Mouse (Mus musculus): ENCODE data around the gene Pprc1. TPM values are rescaled to one million over a fixed set of nuclear protein-coding genes. Genes with fewer than 3 reads are reported as not detected.
A peak's percentile ranks its signal among the peaks of the same experiment; 100 is the strongest.

Gene Pprc1
- total RNA-seq, 1 experiment from 2014 or later = 48.0 TPM

DNA sequence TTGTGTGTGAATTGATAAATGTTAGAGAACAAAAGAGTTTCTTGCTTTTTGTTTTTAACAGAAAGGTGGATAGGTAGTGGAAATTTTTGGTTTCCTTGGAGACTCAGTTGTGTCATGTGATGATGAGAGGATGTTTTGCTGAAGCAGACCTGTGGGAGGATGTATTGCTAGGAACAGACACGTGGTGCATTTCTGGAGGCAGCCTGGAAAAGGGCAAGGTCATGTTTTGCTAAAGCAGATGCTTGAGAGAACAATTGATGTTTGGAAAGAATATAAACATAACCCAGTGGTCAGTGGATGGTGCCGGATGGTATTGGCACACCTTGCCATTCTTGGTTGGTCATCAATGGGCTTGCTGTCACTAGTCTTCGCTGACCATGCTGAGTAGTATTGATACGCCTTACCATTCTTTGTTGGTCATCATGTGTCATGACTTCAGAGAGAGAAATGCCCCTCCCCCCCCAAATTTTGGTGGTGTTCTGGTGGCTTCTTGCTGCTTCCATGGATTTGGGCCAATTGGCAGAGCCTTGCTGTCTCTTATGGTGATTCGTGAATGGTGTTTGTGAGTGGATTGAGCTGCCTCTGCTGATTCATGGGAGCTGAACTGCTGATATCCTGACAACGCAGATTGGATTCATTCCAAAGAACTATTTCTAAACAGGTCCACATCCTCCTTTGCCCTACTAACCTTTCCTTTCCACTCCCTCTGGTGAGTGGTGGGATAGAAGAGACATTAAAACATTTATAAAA, 58.9 kb downstream of the Pprc1 start:
- ATAC-seq (replicated peaks; ENCODE audit: low read depth, poor library complexity, severe bottlenecking) = no peak

DNA sequence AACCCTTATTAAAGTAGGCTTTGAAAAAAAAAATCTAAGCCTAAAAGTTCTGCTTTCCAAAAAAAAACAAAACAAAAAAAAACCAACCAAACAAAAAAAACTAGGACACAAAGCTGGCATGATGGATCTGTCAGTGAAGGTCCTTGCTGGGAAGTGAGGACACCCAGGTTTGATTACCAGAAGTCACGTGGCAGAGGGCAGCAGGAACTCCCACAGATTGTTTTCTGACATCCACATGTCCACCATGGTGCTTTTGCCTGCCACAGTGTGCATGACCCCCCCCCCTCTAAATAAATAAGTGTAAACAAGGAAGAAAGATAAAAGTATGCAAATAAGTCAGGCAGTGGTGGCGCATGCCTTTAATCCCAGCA, 59.5 kb downstream of the Pprc1 start:
- no peak for ATAC-seq (replicated peaks; ENCODE audit: low read depth, poor library complexity, severe bottlenecking)

DNA sequence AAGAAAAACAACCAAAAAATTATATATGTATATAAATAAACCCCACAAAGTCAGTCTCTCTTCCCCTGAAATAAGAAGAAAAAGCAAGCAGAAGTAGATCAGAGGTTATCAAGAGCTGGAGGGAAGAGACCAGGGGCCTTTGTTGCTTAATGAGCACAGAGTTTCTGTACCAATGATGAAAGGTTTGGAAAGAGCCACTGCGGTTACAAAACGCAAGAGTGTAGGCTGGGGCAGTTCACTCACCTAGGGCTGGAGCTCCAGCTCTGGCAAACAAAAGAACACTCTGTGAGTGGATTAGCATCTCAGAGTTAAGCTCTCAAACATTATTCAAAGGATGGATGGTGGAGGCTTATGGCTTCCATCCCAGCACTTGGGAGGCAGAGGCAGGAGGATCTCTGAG, 65.5 kb downstream of the Pprc1 start:
- no peak for ATAC-seq (replicated peaks; ENCODE audit: low read depth, poor library complexity, severe bottlenecking)

DNA sequence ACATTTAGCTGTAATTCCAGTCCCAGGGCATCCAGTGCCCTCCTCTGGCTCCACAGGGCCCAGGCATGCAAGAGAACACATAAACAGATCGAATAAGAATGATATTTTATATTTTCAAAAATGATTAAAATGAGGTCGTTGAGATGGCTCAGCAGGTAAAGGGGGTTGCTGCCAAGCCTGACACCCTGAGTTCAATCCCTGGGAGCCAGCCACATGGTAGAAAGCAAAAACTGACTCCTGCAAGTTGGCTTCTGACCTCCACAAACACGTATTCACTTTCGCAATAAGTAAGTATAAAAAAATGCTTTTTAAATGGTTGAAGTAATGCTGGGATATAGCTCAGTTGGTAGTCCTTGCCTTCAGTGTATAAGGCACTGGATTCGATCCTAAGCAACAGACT, 66.1 kb downstream of the Pprc1 start:
- no peak for ATAC-seq (replicated peaks; ENCODE audit: low read depth, poor library complexity, severe bottlenecking)

DNA sequence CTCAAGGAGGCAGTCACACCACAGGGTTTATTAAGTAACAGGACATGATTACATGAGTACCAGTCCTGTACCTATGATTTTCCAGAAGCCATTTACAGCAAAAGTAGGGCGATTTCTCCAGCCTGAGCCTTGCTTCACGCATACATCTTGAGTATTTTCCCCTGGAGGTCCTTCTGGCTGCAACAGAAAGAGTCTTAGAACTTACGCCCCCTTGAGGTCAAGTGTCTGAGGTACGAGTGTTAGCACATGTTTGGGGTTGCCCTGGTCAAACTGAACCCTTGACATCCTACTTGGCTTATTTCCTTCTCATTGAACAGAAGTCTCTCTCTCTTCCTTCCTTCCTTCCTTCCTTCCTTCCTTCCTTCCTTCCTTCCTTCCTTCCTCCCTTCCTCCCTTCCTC, 69.9 kb downstream of the Pprc1 start:
- no peak for ATAC-seq (replicated peaks; ENCODE audit: low read depth, poor library complexity, severe bottlenecking)

DNA sequence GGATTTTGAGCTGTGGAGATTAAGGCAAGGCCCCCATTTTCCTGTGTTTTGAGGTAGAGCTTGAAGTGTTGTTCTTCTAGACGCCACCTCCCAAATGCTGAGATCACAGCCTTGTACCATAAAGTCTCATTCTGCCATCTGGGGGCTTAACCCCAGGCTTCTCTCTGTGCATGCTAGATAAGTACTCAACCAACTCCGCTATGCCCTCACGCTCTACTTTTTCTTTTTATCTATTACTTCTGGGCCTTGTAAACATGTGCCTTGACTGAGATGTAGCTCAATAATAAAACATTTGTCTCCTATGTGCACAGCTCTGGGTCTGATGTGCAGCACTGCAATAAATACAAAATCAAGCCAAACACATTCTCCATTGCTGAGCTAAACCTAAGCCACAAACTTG, 74.8 kb downstream of the Pprc1 start:
- ATAC-seq (replicated peaks; ENCODE audit: low read depth, poor library complexity, severe bottlenecking) = peak; percentile 74

DNA sequence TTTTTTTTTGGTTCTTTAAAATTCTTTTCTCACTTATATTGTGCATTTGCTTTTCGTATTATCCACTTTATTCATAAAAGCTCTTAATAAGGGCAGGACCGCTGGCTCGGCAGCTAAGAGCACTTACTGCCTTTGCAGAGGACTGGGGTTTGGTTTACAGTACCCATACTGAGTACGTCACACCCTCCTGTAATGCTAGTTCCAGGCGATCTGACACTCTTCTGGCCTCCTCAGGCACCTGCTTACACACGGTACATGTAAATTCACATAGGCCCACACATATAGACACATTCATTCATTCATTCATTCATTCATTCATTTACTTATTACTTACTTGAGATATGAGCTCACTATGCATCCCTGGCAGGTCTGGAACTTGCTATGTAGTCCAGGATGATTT, 76.2 kb downstream of the Pprc1 start:
- ATAC-seq (replicated peaks; ENCODE audit: low read depth, poor library complexity, severe bottlenecking) = no peak

Other genes with a start within 250 kb of the Pprc1 start
- not detected in 2 replicates for gene Kcnip2, start 228.8 kb upstream of the Pprc1 start, total RNA-seq (2017)
- 7.4 and 9.5 TPM in 2 replicates for gene Armh3, start 46.4 kb upstream of the Pprc1 start, total RNA-seq (2017)
- 4.1 and 4.9 TPM in 2 replicates for gene Hps6, start 41.4 kb upstream of the Pprc1 start, total RNA-seq (2017)
- gene Ldb1, start 328 bp downstream of the Pprc1 start, total RNA-seq (2017) = 136 and 160 TPM in 2 replicates
- 197 and 199 TPM in 2 replicates for gene Nolc1, start 31.0 kb downstream of the Pprc1 start, total RNA-seq (2017)
- not detected in 2 replicates for gene Elovl3, start 87.0 kb downstream of the Pprc1 start, total RNA-seq (2017)
- not detected in 2 replicates for gene Pitx3, start 103.4 kb downstream of the Pprc1 start, total RNA-seq (2017)
- gene Gbf1, start 107.6 kb downstream of the Pprc1 start, total RNA-seq (2017) = 23.7 and 38.7 TPM in 2 replicates

All from common myeloid progenitor, adult 5-6 weeks (primary cell).